Mouse (Mus musculus) fat pad, adult 2 months (tissue): ENCODE results near the gene Larp4b.

Experiments
- DNase-seq: peaks from one replicate; pipeline ENCODE4 v3.0.0-alpha.2; 2011; ENCODE audit warnings: low read depth, low spot score; ENCODE audit errors: extremely low read depth

Larp4b gene

DNA sequence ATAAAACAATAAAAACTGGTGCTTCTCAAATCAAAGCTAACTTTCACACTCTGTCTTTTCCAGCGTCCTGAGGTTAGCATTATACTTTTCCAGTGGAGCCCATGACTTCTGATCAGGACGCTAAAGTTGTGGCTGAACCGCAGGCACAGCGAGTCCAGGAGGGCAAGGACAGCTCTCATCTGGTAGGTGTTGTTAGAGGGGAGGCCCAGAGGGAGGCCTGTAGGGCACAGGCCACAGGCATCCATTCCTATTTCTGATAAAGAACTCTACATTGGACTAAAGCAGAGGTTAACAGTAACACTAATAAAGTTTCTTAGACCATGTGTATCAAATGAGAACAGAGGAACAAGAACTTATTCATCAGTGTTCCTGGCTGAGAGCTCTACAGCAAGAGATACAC, 28.4 kb downstream of the Larp4b start:
- DNase-seq: no peak

DNA sequence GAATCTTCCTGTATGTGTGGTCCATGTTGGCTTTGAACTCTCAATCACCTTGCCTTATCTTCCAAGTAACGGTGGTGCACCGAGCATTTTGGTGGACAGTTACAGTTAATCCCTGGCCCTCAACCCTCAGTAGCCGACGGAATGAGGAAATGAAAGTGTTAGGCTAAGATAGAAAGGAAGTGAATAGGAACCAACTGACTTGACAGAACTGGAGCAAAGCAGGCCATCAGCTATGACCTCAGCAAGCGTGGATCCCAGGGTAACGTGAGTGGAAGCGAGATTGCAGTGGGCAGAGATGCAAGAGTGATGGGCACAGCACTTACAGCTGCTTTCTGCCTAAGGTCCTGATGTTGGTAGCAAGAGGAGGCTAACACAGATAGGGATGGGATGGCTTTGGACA, 31.5 kb downstream of the Larp4b start:
- DNase-seq: no peak

DNA sequence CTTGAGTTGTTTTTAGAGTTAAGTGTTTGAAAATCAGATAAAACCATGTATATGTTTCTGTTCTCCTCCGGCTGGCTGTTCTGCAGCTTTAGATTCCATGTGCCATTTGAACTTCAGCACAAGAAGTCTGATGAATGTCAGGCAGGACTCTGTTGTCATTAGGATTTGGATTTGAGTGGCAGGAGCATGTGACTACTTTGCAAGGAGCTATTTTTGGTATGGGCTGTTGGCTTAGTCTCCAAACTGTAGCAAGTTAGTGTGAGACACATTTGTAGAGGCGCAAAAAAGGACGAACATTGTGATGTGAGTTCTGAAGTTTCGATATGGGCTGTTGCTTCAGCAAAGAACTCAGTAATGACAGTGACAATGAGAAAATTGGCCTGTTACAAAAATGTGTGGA, 34.0 kb downstream of the Larp4b start:
- no peak for DNase-seq

DNA sequence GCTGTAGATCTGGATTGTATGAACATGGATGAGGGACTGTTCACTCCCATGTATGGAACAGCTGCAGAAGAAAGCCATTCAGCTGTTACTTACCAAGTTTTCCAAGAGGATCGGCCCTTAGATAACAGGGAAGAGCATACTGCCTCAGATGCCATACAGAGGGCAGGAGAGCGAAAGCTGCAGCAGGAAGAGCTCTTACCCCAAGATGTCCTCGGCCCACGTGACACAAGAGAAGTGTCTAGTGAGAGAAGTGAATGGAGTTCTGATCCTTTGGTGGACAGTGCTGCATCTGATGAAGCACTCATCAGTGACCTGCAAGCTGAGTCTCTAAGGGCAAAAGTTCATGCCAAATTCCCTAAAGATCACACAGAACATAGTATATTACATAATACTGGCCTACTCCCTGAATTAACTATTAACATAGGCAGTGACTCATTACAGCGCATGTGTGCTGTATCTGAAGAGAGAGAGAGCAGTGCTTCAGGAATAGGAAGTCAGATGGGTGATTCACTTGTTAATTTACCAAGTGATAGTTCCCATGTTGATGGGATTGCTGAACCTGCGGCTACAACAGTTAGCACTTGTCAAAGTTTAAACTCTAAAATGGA, 35.1 kb downstream of the Larp4b start:
- DNase-seq: no peak

DNA sequence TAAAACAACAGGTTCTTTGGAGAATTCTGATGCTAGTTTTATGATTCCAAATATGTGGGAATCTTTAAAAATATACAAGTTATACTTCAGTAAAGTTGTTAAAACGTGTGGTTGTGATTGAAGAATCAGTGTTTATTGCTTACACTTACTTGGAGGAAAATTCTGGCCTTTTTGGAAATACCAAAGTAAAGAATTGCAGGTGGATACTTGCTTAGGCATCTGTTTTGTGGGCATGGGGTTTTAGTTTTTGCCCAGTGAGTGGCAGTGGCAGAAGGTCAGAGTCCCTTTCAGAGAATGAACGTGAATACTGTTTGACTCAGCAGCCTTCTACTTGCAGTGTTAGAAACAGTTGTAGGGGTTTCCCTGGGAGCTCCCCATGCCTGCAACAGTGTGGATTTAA, 40.7 kb downstream of the Larp4b start:
- no peak for DNase-seq

DNA sequence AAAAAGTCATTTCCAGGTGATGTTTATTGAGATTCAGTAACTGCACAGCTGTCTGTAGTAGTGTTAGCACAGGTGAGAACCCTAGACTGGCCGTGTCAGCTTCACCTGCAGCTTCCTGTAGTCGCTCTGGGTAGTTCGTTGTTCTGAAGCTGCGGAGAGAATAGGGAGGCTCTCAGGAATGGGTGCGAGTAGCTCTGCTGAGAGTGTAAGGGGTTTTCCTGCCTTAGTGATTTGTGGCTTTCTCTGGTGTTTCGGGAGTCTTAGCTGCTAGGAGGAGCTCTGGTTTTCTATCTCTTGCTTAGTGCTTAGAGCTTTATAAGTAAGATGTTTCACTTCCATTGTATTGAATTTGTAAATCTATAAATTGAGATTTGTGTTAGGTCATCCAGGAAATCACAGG, 42.4 kb downstream of the Larp4b start:
- no peak for DNase-seq

DNA sequence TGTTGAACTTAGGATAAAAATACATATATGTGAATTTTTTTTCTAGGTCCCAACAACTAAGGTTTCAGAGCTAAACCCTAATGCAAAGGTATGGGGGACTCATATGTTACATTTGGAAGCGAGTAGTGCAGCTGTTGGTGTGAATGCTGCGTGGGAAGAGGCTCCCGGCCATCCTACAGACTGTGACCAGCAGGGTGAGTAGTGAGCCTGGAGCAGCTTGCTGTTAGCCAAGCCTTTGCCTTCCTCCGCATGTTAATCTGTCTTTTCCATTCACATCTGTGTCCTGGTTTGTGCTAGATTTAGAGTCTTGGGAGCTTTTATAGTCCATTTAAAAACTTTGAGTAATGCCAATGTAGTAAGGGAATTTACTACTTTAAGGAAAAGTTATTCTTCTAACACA, 43.1 kb downstream of the Larp4b start:
- no peak for DNase-seq

DNA sequence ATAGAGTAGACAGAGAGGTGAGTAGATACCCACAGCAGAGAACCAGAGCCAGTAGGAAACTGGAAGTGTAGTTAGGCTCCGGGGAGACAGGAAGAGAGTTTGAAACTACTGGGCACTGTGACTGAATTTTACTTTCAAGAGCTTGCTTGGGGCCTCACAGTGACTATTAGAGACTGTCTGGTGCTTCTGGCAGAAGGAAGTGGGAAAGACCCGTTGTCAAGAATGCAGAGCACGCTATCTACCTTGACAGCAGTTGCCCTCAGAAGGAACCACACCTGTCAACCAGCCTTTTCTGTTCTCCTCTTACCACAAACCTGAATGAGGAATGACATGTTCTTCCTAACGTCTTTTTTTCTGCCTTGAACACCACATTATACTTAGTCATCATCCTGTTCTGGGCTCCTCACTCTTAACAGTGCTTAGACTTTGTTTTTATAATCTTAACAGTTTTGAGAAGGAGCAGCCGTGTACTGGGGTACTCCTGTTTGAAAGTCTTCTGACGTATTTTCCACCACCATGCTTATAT, 45.8 kb downstream of the Larp4b start:
- DNase-seq: no peak

DNA sequence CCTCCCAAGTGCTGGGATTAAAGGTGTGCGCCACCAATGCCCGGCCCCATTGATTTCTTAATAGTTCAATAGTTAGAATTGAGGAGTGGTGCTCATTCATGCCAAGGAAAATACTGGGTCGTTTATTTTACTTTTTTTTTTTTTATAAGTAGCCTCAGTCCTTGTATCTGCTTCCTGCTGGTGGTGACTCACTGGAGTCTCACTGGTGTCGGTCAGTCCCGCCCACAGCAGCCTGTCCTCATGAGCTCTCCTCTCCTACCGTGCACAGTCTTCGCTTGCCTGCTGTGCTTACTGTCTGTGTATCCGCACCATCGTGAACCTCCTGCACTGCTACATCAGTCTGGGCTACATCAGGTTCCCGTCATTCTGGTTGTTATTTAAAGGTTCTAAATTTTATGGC, 46.5 kb downstream of the Larp4b start:
- peak; percentile 39 for DNase-seq

DNA sequence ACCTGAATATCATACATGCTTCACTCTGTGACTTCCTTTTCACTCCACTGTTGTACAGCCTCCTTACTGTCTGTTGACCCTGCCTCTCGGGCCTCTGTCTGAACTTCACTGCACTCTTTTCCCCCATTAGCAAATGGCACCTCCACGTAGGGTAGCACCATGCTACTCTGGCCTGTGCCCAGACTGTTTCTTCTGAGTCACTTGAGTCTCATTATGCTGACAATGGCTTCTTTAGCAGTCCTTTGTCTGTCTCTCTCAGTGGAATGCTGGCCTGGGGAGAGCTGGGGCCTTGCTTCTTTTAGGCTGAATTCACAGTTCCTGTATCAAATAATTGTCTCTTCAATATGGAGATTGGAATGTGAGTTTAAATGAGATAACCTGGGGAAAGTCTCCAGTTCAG, 48.7 kb downstream of the Larp4b start:
- DNase-seq: no peak

DNA sequence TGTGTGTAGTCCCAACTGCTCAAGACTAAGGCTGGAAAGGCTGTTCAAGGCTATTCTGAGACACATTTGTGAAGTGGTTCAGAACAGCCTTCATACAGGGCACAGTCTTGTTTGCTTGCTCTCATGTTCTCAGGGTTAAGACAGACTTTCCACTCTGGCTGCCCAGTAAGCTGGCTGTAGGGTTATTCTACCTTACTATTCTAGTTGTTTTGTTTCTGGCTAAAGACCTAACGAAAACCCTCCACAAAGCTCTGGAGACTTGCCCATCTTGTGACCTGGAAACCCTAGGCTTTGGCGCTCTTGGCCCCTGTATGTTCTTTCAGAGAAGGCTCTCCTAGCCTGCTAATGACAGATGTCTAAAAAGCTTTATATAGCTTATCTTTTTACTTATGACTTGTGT, 55.1 kb downstream of the Larp4b start:
- DNase-seq: no peak

DNA sequence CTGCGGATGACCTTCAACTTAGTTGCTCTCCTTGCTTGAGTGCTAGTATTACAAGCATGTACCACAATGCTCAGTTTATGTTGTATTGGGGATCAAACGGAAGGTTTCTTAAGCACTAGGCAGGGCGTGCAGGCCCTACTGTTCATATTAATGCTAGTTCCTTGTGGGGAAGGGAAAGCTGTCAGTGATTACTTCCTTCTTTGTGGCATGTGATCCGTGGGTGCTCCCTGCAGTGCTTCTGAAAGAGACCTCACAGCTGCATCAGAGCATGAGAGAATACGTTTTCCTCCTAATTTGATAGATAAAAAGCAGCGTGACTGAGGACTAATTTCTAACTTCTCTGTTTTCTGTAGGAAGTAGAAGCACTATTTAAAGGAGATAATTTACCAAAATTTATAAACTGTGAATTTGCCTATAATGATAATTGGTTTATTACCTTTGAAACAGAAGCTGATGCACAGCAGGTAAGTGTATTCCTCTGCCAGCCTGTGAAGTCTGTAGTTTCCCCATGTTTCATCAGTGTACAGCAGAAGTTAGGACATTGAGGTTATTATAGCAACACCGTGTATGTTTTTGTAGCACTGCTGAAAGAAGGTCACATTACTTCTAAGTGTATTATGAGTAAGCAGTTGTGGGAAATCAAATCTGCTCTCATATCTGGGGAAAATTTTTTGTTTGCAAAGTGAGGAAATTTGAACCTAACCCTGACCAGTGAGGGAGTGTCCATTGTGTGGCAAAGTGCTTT, 56.0 kb downstream of the Larp4b start:
- no peak for DNase-seq

DNA sequence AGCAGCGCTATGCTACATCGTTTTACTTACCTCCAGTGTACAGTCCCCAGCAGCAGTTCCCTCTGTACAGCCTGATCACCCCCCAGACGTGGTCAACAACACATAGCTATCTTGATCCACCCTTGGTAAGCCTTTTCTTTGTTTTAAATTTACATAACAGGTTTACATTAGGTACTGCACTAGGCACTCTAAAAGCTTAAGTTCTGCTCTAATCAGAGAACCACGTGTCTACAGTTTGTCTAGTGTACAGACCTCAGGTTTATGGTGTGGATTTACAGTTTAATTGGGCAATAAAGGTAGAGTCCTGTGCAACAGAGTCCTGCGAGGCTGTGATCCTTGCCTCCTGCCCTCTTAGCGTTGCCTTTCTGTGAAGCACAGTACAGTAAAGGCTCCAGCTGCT, 57.4 kb downstream of the Larp4b start:
- DNase-seq: no peak

DNA sequence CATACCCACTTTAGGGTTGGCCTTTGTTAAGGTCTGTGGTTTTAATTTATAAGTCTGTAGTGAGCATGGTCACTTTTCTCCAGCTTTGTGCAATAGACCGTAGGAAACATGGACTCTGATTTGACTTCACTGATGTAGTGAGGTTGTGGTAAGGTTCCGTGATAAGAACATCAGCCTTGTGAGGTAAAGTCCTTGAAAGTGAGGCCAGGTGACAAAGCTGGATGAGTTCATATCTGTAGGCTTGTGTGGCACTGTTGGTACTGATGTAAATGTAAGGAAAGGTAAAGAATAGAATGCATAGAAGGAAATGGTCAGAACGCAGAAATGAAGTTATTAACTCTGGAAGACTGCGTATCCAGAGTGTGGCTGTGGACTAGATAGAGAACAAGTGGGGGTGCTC, 57.9 kb downstream of the Larp4b start:
- DNase-seq: no peak

DNA sequence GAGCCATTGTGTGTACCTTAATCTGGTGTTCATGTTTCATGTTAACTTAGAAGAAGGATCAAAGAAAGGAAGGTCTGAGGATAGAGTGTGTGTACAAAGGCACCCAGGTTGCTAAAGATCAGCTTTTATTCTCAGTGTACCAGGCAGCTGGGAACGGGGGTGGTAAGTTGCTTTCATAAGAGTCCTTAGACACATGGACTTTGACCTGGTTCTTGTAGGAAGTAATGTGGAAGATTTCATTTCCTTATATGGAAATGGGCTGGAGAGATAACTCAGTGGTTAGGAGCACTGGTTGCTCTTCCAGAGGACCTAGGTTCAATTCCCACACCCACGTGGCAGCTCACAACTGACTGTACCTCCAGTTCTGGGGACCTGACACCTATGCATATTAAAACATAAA, 58.6 kb downstream of the Larp4b start:
- peak; percentile 52 for DNase-seq

DNA sequence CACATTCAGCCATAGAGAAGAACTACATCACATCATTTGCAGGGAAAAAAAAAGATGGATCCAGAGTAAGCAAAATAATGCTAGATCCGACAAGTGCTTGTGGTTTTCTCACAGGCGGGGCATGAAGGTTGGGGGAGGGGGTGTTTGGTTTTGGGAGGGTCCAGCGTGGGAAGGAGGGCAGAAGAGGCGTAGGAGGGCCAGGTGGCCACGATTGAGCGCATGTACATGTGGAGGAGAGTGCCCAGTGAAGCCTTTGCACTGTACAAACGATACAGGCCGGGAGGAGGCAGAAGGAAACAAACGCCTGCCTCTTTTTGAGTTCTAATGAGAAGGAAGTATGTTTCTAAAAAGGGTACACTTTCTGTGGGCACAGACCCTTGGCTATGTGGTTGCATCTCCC, 60.1 kb downstream of the Larp4b start:
- DNase-seq: no peak

DNA sequence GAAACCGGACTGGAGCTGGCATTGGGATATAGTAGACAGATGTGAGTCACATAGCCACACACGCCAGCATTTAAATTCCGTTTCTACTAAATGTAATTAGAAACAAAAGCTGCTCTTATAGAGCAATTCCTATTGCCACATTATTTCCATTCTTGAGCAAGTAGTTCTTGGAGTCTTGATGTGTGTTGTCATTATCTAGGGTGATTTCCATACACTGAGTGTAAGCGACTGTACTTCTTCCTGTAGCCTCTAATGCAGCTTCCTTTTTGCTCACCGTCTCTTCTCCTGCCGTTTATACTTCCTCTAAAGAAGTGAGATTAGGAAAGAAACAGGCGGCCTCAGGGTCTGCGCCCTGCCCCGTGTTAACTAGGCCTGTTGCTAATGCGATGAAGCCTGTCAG, 65.6 kb downstream of the Larp4b start:
- DNase-seq: peak; percentile 66

DNA sequence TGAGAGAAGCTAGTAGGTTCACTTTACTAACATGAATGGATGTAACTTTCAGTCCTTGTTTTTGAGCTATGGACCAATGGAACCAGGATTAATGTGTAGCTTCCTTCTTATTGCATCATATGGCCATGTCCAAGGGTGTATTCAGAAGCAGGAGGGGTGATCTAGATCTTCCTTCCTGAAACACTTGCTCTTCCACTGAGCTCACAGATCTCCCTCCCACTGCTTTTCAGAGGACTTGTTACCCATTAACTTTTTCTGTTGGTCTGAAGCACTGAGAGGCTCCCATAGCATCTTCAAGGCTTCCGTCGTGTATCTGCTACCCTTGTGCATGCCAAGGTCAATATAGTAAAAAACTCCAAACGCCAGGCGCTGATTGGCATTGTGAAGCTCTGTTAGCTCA, 69.2 kb downstream of the Larp4b start:
- DNase-seq: no peak

DNA sequence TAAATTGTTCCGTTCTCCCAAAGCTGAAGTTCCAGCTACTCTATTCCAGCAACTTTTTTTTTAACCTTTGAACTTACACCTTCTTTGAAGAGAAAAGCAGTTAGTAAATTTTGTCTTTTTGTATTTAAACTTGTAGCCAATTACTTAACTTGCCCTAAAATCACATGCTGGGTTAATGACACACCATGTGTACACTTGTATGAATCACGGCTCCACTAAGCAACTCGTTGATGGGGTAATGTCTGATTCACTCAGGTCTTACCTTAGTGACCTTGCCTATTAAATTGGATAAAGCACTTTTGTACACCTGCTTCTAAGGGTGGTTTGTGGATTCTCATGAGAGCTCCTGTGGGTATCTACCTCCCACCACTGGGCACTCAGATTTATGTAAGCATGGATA, 74.2 kb downstream of the Larp4b start:
- DNase-seq: no peak

DNA sequence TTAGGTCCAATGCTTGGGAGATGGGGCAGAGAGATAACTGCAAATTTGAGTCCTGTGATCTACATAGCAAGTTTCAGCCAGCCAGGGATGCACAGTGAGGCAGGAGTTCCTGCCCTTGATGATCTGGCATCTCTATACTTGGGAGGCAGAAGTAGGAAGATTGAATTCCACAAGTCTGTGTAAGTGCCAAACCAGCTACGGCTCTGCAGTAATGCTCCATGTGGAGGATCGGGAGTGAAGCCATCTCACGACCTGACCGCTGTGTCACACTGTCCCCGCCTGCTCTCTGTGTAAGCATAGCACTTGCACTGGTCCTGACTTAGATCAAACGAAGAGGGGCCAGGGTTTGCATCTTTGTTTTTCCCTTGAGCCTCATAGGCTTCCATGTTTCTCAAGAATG, 75.9 kb downstream of the Larp4b start:
- no peak for DNase-seq

DNA sequence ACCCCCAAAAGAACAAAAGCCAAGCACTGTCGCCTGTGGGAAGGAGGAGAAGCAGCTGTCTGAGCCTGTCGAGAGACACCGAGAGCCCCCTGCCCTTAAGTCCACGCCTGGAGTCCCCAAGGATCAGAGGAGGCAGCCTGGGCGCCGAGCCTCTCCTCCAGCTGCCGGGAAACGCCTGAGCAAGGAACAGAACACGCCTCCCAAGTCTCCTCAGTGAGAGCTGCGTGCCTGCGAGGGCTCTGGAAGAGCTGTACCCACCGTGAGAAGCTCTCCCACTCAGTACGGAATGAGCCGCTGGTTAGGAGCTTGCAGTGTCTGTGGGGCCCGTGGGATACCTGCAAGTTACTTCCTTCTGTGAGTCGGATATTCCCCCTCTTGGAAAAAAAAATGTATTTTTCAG, 77.0 kb downstream of the Larp4b start:
- DNase-seq: no peak

DNA sequence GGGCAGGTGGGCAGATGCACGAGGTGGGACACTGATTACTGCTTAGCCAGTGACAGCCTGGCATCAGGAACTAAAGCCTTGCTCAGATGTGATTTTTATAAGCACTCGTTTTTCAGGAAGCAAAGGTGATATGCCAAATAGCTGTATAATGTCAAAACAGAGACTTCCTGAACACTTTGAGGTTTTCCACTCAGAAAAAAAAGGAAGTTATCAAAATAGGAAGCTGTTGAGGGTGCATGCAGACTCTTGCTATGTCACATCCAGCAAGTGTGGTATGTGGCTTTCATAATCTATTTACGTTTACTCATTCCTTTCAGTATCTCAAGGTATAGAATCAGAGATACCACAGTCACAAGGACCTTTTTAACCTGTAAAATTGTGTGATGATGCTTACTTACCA, 79.7 kb downstream of the Larp4b start:
- no peak for DNase-seq

DNA sequence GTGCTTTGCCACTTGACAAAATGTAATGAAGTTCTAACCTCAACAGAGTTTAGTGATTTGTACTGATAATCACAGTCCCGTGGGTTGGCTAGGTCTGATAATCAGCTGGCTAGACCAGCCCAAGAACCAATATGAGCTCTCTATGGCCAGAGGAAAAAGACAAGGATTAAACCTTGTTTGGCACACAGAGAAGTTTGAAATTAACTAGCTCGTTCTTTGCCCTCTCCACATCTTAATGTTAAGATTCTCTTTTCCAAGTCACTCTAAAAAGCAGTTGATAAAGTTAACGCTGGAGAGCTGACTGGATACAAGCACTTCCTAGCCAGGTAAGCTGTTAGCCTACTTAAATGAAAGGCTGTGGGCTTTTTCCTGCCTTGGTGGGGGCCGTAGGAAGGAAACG, 81.5 kb downstream of the Larp4b start:
- DNase-seq: no peak
